Mouse (Mus musculus): ENCODE results near the gene H2-Aa.
"Not testable (repeated sequence)": the region's sequence is repeated elsewhere in the genome, so short reads cannot be mapped to it uniquely, and the experiment has no call there.

The H2-Aa gene

DNA sequence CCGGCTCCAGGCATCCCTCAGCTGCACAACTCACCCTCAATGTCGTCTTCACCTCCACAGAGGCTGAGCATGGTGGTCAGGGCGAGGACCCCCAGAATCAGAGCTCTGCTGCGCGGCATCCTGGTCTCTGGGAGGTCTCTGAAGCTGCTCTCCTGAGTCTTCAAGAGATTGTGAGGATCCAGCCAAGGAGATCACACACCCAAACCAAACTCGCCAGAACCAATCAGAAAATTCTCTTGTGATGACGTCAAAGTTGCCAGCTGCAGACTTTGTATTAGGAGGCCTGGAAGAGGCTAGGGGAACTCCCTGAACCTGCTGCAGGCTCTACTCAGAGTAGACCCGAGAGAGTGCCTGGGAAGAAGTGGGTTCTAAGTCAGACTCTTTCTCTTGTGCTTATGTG lies at the start of gene H2-Aa:
H2-Aa (minus strand) TSS at position 176 of the 400 bp plus-strand sequence.
- peak; percentile 60 to 78 for DNase-seq (ENCODE audit: low spot score in 2 of 2)

DNA sequence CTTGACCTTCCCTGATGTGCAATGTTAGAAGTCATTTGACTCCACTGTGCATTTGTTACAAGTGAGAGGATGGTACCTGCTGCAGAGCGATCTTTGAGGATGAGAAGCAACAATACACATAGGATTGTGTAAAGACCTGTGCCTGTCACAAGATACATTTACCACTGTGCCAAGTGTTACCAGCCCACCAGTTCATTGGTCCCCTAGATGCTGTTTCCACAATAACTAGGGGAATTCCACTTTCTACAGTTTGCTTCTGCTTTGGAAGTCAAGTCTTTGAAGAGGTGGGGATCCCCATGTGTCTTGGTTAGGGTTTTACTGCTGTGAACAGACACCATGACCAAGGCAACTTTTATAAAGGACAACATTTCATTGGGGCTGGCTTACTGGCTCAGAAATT lies 43.6 kb upstream of the H2-Aa start:
- DNase-seq (ENCODE audit: low spot score in 2 of 2), result no peak

DNA sequence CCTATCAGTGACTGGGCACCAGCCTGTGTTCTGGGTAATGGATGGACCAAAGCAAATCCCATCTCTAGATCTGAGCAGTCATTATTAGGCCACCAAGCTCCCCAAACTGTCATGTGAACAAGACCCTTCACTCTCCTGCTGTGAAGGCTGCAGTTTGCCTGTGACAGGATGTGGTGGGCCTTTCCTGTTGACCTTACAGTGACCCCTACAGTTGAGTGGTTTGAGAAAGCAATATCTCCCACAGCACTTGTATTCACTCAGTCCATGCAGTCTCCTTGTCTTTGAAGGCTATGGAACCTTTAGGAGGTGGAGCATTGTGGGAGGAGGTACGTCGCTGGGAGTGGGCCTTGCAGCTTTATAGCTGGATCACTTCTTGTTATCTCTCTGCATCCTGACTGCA lies 42.2 kb upstream of the H2-Aa start:
- no peak for DNase-seq (ENCODE audit: low spot score in 2 of 2)

DNA sequence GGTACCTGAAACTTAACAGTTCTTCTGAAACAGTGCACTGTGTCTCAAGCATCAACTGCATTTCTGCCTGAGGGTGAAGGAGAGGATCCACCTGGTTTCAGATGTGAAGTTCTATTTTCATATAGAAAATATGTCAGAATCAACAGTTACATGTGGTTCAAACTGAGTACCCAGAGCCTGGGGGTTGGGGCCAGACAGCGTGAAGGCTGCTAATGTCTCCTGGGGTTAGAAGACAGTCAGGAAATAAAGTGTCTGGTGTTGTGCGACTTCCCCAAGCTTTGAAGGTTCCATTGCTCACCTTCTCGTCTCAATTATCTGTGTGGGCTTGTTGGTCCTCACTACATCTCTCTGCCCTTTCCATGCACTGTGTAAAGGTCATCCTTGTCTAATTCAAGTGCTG lies 38.8 kb upstream of the H2-Aa start:
- no peak for DNase-seq (ENCODE audit: low spot score in 2 of 2)

DNA sequence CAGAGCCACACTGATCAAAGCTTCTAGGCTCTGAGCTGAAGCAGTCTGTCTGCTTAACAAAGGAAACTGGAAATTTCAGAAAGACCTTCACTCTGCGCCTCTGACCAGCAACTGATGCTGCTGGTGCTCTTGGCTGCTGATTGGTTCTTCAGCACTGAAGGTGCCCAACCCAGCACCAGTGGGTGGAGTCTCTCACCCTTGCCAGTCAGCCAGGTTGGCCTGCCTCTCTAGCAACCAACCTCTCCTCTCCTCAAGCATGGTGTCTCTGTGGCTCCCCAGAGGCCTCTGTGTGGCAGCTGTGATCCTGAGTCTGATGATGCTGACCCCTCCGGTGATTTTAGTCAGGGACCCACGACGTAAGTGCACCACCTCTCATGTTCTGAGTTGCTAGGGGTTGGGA lies 37.8 kb upstream of the H2-Aa start, which contains the start of gene H2-Eb2:
H2-Eb2 (plus strand) TSS at position 230 of the 400 bp plus-strand sequence.
- DNase-seq (ENCODE audit: low spot score in 2 of 2), result no peak

DNA sequence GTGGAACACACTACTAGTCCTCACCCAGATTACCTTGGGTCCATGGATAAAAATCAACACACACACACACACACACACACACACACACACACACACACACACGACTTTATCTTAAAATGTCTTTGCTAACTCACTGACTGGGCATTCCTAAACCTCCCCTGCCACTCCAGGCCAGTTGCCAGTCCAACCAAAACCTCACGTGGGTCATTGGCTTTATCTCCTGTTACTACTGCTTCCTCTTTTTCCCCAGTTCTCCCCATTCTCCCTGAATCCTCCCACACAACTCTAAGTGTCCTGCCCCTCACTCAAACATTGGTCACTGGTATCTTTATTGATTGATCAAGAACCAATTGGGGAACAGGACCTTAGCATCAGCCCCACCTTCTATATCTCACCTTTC lies 29.7 kb upstream of the H2-Aa start:
- no peak for DNase-seq (ENCODE audit: low spot score in 2 of 2)

DNA sequence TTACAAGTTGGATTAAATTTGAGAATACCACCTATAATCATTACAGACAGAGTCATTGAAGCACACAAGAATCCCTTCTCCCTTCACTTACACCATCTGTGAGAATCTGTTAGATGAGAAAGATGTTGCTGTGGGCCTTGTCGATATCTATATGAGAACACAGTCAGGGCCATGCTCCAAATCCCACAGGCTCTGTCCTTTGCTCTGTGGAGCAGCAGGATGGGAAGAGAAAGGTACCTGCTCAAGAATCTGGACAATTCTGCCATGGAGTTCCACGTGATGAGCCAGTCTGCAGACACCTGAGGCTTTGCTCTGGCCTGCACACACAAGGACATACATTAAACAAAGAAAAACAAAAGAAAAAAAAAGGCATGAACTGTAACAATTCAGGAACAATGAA lies 29.1 kb upstream of the H2-Aa start:
- DNase-seq (ENCODE audit: low spot score in 2 of 2), result no peak

DNA sequence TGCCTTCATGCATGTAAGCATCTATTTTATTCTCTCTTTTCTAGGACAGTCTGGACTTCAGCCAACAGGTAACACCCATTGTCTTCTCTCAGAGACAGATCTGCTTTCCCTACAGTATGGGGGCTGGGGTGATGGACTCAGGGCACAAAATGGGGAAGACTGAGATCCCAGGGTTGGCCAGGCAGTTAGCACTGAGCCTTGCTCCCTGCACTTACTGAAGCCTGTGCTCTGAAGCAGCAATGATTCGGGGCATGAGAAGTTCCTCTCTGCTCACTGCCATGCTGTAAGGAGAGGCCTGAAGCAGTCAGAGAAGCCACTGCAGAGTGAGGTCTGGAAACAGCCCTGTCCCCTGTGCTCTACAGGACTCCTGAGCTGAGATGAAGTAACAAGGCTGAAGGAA lies 27.9 kb upstream of the H2-Aa start:
- no peak for DNase-seq (ENCODE audit: low spot score in 2 of 2)

DNA sequence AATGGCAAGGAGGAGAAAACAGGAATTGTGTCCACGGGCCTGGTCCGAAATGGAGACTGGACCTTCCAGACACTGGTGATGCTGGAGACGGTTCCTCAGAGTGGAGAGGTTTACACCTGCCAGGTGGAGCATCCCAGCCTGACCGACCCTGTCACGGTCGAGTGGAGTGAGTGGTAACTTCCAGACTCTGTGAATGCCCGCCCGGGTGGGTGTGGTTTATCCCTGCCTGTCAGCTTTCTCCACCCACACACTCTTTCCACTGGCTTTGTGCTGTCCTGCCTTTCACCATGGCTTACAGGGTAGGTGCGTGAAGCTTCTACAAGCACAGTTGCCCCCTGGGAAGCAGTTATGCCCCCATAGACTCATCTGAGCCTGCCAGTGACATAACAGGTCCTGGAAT lies 26.7 kb upstream of the H2-Aa start:
- DNase-seq (ENCODE audit: low spot score in 2 of 2), result no peak

DNA sequence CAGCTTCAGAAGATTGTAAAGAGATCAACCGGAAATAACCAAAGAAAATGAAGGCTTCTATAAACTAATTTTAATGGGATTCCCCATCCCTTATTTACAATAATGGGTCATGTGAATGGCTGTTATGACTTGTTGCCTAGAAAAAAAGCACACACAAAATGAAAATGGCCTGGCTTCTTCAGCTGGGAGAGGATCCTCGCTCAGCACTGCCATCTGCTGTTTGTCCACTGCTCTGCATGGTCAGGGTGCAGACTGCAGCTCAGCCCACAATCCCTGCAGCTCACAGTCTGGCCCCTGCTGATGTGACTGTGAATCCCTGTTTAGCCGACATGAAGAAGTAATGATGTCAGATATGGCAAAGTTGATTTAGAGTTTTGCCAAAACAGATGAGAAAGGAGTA lies 25.8 kb upstream of the H2-Aa start:
- DNase-seq (ENCODE audit: low spot score in 2 of 2), result peak; percentile 61 to 70

DNA sequence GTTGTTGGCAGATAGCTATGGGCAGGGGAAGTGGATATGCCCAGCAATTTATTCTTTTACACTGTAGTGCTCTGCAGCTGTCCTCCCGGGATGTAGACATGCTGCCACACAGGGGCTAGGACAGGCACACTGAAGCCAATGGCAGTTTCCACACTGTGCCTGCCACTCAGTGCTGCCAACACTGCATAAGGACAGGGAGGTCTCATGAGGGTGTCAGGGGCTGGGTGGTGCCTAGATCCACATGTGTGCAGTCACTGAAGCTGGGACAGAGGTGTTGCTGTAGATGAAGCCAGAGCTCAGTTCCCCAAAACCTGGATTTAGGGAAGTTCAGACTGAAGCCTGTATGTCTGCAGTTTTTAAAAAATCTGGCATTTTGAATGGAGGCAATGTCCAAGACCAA lies 24.6 kb upstream of the H2-Aa start:
- DNase-seq (ENCODE audit: low spot score in 2 of 2), result no peak

DNA sequence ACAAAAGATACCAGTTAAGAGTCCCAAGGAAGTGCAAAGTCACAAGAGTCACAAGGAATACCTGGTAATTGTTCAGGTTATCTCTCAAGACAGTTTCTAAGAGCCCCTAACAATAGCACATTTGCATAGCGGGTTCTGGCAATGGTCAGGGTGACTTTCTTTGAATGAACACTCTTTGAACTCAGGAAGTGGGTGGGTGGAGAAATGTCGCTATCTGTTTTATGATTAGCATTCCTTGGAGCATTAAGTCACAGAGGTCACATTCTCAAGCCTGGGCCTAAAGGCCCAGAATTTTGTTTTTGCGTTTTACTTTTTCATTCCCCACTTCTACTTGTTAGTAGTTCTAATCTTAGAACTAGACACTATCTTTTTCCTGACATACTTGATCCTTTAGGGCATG lies 22.9 kb upstream of the H2-Aa start:
- DNase-seq (ENCODE audit: low spot score in 2 of 2), result not testable (repeated sequence)

DNA sequence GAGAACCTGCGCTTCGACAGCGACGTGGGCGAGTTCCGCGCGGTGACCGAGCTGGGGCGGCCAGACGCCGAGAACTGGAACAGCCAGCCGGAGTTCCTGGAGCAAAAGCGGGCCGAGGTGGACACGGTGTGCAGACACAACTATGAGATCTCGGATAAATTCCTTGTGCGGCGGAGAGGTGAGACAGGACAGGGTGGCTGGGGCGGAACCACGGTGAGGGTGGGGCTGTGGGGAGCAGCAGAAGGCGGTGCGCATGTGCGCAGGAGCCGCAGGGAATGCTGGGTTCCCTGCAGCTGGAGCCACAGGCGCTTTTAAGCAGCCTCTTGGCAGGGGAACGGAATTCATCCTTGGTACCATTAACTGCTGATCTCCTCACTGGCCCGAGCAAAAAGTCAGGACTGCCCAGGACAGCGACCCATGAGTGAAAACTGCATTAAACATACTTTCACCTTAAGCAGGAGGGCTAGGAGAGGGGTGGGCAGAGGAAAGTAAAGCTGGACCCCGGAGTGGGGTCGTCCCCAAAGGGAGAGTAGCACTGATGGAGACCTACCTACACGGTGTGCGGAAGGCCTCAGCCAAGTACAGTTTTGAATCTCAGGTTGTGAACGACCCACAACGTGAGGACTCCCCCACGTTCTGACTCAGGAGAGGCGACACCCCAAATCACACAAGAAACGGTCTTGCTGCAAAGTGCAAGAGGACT lies 22.2 kb upstream of the H2-Aa start:
- DNase-seq (ENCODE audit: low spot score in 2 of 2), result peak; percentile 21 to 46

DNA sequence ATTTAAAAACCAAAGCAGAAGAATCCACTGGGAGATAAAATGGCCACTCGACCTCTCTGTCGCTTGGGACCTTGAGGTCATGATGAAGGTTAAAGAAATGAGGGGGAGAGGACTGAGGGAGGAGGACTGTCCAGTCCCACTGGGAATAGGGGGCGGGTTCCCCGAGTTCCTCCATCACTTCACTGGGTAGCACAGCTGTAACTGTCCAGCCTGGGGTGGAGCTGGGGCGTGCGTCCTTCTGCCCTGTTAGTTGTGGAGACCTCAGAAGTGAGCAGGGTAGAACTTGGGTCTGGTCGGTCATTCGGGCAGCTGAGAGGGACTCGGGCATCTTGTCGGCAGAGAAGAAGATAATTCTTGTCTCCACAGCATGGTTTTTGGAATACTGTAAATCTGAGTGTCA lies 21.6 kb upstream of the H2-Aa start:
- DNase-seq (ENCODE audit: low spot score in 2 of 2), result no peak

DNA sequence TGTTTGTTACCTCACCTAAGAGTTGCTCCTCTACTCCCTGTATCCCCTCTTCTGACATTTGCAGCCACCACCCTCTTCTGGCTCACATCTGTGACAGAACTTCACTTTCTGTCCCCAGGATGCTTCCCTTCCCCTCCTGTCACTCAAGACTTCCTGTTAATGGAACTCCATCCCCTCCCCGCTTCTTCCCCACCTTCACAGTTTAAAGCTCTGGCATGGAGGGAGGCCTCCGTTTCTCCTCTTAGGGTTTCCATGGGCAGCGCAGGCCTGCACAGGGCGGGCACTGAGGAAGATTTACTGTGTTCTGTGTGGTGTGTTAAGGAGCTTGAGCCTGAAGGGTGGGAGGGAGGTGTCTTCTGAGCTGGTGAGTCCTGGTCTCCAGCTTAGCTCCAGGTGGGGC lies 20.5 kb upstream of the H2-Aa start:
- DNase-seq (ENCODE audit: low spot score in 2 of 2), result no peak

DNA sequence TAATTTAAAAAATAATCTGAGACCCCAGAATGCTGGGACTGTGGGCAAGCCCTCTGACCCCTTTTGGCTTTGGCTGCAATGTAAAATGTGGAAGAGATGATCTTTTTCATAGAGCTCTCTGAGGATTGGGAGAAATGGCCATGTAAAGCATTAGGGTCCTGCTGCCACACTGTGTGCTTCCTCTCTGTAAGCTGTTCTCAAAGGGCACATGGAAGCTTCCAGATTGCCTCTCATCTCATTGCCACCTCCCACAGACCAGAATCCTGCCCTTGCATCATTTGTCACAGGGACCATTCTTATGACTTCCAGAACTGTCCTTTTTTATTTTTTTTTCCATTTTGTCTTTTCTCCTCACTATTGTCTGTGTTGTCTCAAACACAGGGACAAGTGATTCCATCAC lies 19.6 kb upstream of the H2-Aa start:
- DNase-seq (ENCODE audit: low spot score in 2 of 2), result no peak

DNA sequence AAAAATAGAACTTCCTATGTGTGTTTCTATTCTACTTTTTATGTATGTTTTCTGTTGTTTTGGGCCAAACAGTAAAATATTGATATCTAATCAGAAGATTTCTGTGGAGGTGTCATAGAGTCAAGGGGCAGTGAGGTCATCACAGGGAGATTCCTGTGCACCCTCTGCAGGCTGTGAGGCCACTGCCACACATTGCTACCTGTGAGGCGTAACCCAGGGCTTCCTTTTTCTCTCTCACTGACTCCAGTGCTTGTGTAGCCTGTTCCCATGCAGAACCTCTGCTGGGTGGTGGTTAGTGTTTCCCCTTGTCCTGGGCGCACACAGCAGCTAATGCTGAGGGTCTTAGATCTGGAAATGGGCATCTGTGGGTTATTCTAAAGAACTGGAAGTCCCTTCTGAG lies 18.8 kb upstream of the H2-Aa start:
- no peak for DNase-seq (ENCODE audit: low spot score in 2 of 2)

DNA sequence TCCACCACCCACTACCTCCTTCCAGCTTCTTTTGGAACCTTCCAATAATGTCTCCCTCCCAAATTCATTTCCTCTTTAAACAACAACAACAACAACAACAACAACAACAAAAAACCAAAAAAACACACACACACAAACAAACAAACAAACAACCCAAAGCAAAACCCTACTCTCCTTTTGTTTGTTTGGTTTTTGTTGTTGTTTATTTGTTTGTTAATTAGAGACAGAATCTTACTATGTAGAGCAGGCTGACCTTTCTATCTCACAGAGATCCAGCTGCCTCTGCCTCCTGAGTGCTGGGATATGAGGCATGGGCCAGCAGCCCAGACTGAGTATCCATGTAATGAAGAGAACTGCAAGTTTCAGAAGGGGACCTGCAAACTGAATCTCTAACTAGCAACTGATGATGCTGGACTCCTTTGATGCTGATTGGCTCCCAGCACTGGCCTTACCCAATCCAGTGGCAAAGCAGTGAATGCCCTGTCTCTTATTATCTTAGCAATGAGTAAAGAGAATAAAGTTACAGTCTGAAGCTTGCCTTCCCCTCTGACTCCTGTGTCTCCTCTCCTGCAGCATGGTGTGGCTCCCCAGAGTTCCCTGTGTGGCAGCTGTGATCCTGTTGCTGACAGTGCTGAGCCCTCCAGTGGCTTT lies 17.9 kb upstream of the H2-Aa start, which contains the start of gene H2-Eb1:
H2-Eb1 (plus strand) TSS at position 488 of the 651 bp plus-strand sequence.
- DNase-seq (ENCODE audit: low spot score in 2 of 2), result peak; percentile 82 to 88

DNA sequence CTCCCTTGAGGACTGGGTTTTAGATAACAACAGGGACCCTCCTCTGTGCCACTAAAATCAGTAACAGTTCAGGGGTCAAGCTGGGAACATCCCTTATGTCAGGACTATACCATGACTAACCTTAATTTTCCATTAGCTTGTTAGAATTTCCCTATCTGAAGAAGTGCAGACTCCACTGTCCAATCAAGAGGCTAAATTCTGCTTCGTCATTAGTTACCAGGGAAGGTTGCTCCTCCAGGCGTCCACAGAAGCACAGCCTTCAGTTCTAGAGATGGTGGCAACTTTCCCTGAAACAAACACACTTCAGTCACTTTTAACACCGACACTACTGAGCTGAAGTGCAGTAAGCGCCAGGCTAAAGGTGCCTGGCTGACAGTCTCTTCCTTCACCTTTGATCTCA lies 17.1 kb upstream of the H2-Aa start:
- peak in 1 of 2 experiments; percentile 55 for DNase-seq (ENCODE audit: low spot score in 2 of 2)

DNA sequence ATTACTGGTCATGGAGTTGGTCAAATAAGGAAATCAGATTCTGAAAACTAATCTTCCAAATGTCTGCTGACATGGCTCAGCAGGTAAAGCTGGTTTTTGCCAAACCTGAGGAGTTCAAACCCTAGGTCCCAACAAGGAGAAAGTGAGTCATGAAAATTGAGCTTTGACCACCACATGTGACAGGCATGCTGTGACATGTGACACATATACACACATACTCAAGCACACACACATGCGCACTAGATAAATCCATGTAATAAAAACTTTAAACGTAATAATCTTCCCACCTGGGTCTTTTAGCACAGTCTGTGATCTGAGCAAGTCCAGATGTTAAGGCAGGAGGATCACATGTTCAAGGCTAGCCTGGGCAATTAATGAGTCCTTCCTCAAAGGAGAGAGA lies 16.2 kb upstream of the H2-Aa start:
- DNase-seq (ENCODE audit: low spot score in 2 of 2), result no peak

DNA sequence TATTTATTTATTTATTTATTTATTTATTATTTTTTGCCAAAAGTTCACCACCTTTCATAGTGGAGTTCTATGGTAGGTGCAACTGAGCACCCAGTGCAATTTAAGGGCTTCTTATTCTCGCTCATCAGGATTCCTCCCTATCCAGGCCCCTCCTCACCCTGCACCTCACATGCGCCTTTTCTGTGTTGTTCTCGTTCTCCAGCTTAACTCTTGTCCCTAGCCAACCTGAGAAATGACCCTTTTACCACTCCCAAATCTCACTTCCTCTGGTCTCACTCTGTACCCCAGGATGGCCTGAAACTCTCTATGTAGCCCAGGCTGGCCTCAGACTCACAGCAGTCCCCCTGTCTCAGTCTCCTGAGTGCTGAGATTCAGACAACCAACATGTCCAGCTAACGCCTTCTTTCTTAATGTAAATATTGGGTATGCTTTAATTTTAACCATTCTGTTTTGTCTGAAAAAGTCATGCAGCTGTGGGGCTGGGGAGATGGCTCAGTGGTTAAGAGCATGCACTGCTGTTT lies 14.1 kb upstream of the H2-Aa start:
- DNase-seq (ENCODE audit: low spot score in 2 of 2), result no peak

DNA sequence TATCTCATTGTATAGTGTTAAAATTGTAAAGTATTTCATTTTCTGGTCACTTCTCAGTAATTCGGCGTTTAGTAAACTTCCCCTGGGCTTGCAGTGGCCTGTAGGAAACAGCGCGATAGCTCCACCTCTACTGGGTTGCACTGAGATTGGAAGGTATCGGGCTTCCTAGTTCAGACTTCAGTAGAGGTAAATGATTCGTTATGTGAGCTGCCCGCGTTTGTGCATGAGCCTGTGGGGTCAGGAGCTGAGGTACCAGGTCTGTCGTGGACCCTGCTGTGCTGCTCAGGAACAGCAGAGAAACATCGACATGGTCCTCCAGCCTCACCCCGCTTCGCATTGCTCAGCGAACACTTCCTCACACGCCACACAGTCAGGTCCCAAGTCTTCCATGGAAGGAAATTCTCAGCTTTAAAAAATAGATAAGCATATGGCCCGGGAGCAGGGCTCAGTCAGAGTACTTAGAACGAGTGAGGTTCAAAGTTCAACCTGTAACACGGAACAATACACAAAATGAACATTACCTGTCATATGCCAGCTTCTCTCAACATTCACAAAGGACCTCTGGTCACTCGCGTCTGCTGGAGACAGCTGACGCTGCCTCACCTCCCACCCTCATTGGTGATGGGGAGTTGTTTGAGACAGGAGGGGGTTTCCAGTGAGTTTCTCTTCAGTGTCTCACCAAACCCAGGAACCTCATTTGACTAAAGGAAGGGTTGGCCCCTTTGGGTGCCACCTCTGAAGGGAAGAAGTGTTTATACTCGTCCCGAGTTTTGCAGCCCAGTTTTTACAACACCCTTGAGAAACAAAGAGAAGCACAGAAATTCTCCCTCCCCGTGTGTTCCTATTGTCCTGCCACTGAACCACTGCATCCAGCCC lies 13.3 kb upstream of the H2-Aa start:
- DNase-seq (ENCODE audit: low spot score in 2 of 2), result no peak

Data from frontal cortex, postnatal 25 days (tissue).